Mouse (Mus musculus): ENCODE measurements at regions not wholly inside any gene's neighbourhood (a gene's known extent, or its start where the extent isn't known, plus 50 kb on each side); places are given as distances from the start of the nearest gene placed in this dataset.
A peak's percentile ranks its signal among the peaks of the same experiment; 100 is the strongest.

- DNase-seq (ENCODE audit: low read depth in 3 of 3, low spot score in 3 of 3) (no peak), ATAC-seq (ENCODE audit: insufficient read depth) (no peak)
- Histone ChIP-seq H3K4me1 (replicated peaks; ENCODE audit: control insufficient read depth in 2 of 2, insufficient read depth in 2 of 2, low read length in 1 of 2) (peaks cover 10 to 20% of the 10 kb centered on the region in 2 experiments), H3K9ac (replicated peaks) (no peak overlapping the region), H3K9me3 (ENCODE audit: control insufficient read depth, low read length) (no peaks in the 10 kb centered on the region), H3K27me3 (ENCODE audit: control insufficient read depth, insufficient read depth, low read length) (no peaks in the 10 kb centered on the region), H3K4me3 (ENCODE audit: insufficient read depth in 1 of 2, low read depth in 2 of 2, low read length in 2 of 2) (no peak overlapping the region), H3K4me2 (ENCODE audit: low read depth) (no peak overlapping the region; the same call in 1 of the 2 replicates), H3K27ac (no peak overlapping the region), H3K36me3 (replicated peaks; ENCODE audit: control insufficient read depth, insufficient read depth, low read depth) (no peaks in the 10 kb centered on the region)
- TF ChIP-seq CTCF (IDR thresholded peaks at IDR 0.05; ENCODE audit: low read depth) (no peak), EP300 (IDR thresholded peaks at IDR 0.05; ENCODE audit: low read depth) (no peak)
- 67% methylated on average over 7 of the region's 7 CpGs for WGBS (ENCODE audit: insufficient replicate concordance)
These were observed 56.4 kb upstream of the Medag start for GRCm38 (mm10) chr5:149355131-149355530.

DNA sequence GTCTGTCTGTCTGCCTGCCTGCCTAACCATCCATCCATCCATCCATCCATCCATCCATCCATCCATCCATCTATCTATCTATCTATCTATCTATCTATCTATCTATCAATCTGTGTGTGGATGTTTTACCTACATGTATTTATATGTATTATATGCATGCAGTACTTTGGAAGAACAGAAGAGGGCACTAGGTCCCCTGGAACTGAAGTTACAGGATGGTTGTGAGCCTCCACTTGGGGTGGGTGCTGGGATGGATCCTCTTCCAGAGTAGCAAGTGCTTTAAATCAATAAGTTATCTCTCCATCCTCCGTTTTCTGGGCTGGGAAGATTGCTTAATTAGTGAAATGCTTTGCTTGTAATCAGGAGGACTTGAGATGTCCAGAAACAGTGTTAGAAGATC is 54.6 kb upstream of the Medag start:
- 68% methylated on average over 1 of the region's 1 CpGs for WGBS (ENCODE audit: insufficient replicate concordance)
- Histone ChIP-seq H3K4me2 (ENCODE audit: low read depth) (no peak overlapping the region), H3K27ac (no peak overlapping the region), H3K4me1 (replicated peaks; ENCODE audit: control insufficient read depth in 2 of 2, insufficient read depth in 2 of 2, low read length in 1 of 2) (peaks cover 10 to 20% of the 10 kb centered on the region in 2 experiments), H3K36me3 (replicated peaks; ENCODE audit: control insufficient read depth, insufficient read depth, low read depth) (no peaks in the 10 kb centered on the region), H3K9me3 (ENCODE audit: control insufficient read depth, low read length) (no peaks in the 10 kb centered on the region), H3K9ac (replicated peaks) (no peak overlapping the region), H3K27me3 (ENCODE audit: control insufficient read depth, insufficient read depth, low read length) (no peaks in the 10 kb centered on the region), H3K4me3 (ENCODE audit: insufficient read depth in 1 of 2, low read depth in 2 of 2, low read length in 2 of 2) (no peak overlapping the region)
- TF ChIP-seq EP300 (IDR thresholded peaks at IDR 0.05; ENCODE audit: low read depth) (no peak), CTCF (IDR thresholded peaks at IDR 0.05; ENCODE audit: low read depth) (peak; percentile 22; the same call in 1 of the 2 replicates)
- ATAC-seq (ENCODE audit: insufficient read depth) (no peak), DNase-seq (ENCODE audit: low read depth in 3 of 3, low spot score in 3 of 3) (no peak)
